Mouse (Mus musculus) embryonic facial prominence, embryonic 10.5 days (tissue): ENCODE data around the gene Tspan12. TPM values are rescaled to one million over a fixed set of nuclear protein-coding genes. Genes with fewer than 3 reads are reported as not detected.
"Not testable (repeated sequence)": the region's sequence is repeated elsewhere in the genome, so short reads cannot be mapped to it uniquely, and the experiment has no call there.

Experiments
- DNase-seq: peaks from one replicate; pipeline ENCODE4 v3.0.0-alpha.2; 2017; ENCODE audit warnings: low spot score
- H3K27ac ChIP-seq: fragments of 300-500 bp; sonication (generic); replicated peaks from 2 replicates; pipeline ENCODE4 v1.5.1; 2016; ENCODE audit warnings: mild to moderate bottlenecking
- H3K27me3 ChIP-seq: fragments of 300-500 bp; sonication (generic); replicated peaks from 2 replicates; pipeline ENCODE4 v1.6.1; 2016; ENCODE audit warnings: low read depth, mild to moderate bottlenecking; ENCODE audit not compliant: poor library complexity, severe bottlenecking
- H3K36me3 ChIP-seq: fragments of 300-500 bp; sonication (generic); replicated peaks from 2 replicates; pipeline ENCODE4 v1.6.1; 2016; ENCODE audit warnings: mild to moderate bottlenecking, moderate library complexity
- H3K4me1 ChIP-seq: fragments of 300-500 bp; sonication (generic); 2 replicates; pipeline ENCODE4 v1.6.1; 2016
- H3K4me3 ChIP-seq: fragments of 300-500 bp; sonication (generic); 2 replicates; pipeline ENCODE4 v1.5.1; 2016; ENCODE audit warnings: mild to moderate bottlenecking, moderate library complexity
- H3K9me3 ChIP-seq: fragments of 300-500 bp; sonication (generic); 2 replicates; pipeline ENCODE4 v1.6.1; 2016; ENCODE audit warnings: mild to moderate bottlenecking
- WGBS: fragments of 180-500 bp; shearing (Covaris S2); methylation state at CpG from one replicate; pipeline ENCODE4 v1.1.7; 2016; 5-methylcytosine and 5-hydroxymethylcytosine counted together
- polyA plus RNA-seq: library from polyadenylated mRNA; unstranded; fragments of >200 nt; fragmentation: Nextera tagmentation; extraction: Ambion mirVana; gene quantifications from 2 replicates; pipeline ENCODE4 v1.2.1, GENCODE M21; 2016

Gene Tspan12
- polyA plus RNA-seq = 63.8 and 64.9 TPM in 2 replicates

DNA sequence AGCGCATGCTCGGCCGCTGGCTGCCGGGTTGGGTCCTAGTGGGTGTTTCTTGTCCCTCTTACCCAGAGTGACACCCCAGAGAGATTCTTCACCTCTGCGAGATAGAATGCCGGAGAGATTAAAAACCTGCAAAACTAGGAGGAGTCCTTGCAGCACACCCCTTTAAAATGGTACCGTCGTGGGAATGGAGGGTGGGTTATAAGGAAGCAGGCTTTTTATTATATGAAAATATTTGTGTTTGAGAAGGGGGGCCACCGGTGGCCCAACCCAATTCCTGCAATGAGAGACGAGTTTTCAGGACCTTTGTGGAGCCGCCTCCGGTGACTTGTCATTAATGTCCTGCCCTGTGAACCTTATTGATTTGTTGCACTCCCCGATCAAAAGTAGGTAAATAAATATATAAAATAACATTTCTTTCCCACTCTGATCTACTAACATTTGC lies at the start of gene Tspan12:
Gene Tspan12 (minus strand): TSS at position 172 of the 442 bp plus-strand sequence.
- H3K9me3 ChIP-seq = no peaks in the 10 kb centered on the region
- 2% methylated on average over 13 of the region's 13 CpGs for WGBS
- peaks cover 27% of the 10 kb centered on the region for H3K4me1 ChIP-seq
- H3K27ac ChIP-seq = peak within 1 kb of the TSS; percentile 93
- H3K27me3 ChIP-seq = peaks cover 1% of the 10 kb centered on the region; the same call in 1 of the 2 replicates
- no peak for DNase-seq
- H3K4me3 ChIP-seq = peak within 1 kb of the TSS; percentile 76
- peaks cover 17% of the 10 kb centered on the region for H3K36me3 ChIP-seq

DNA sequence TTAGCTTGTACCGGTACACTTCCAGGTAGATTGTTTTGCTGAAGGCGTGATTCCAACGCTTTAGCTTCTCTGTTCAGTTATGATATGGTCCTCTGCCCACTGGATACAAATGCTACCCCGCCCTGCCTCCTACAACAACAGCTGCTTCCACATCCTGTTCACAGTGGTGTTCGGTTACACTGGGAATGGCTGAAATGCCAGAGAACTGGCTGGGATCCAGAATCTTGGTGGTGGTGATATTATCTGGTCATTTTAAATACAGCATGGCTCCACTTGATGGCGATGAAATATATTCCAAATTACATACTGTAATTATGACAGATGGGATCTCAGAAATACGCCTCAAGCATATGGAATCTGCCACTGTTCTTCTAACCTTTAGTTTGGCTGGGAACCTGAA lies 42.1 kb upstream of the Tspan12 start:
- Histone ChIP-seq H3K27ac (no peak overlapping the region), H3K9me3 (no peaks in the 10 kb centered on the region), H3K4me1 (peaks cover 7% of the 10 kb centered on the region), H3K4me3 (no peak overlapping the region), H3K36me3 (no peaks in the 10 kb centered on the region), H3K27me3 (no peaks in the 10 kb centered on the region)
- DNase-seq = peak; percentile 35
- WGBS = 70% methylated on average over 7 of the region's 7 CpGs

GRCm38 (mm10) chr6:21889101-21889500 lies 36.8 kb upstream of the Tspan12 start:
- H3K4me3 ChIP-seq = no peak overlapping the region
- DNase-seq = no peak
- no peaks in the 10 kb centered on the region for H3K27me3 ChIP-seq
- H3K36me3 ChIP-seq = no peaks in the 10 kb centered on the region
- no peak overlapping the region for H3K27ac ChIP-seq
- WGBS = 76% methylated on average over 2 of the region's 2 CpGs
- no peaks in the 10 kb centered on the region for H3K9me3 ChIP-seq
- peaks cover 2% of the 10 kb centered on the region; the same call in 1 of the 2 replicates for H3K4me1 ChIP-seq

DNA sequence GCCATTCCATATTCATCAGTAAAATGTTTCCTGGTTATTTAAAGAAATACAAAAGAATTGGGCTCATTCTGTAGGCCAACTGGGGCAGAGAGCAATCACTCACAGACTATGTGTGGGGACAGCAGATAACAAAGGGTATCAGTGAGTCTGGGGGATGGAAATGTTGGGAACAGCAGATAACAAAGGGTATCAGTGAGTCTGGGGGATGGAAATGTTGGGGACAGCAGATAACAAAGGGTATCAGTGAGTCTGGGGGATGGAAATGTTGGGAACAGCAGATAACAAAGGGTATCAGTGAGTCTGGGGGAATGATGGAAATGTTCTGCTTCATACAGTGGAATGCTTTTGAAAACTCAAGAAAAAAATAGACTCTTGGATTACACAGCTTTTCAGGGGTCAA lies 35.7 kb upstream of the Tspan12 start:
- not testable (repeated sequence) for H3K36me3 ChIP-seq, H3K27ac ChIP-seq, H3K4me1 ChIP-seq, H3K4me3 ChIP-seq, H3K9me3 ChIP-seq, H3K27me3 ChIP-seq, DNase-seq

GRCm38 (mm10) chr6:21879496-21879895 lies 27.2 kb upstream of the Tspan12 start:
- H3K4me3 ChIP-seq = no peak overlapping the region
- H3K9me3 ChIP-seq = no peaks in the 10 kb centered on the region
- H3K36me3 ChIP-seq = no peaks in the 10 kb centered on the region
- 81% methylated on average over 6 of the region's 6 CpGs for WGBS
- no peak overlapping the region for H3K27ac ChIP-seq
- H3K27me3 ChIP-seq = no peaks in the 10 kb centered on the region
- DNase-seq = no peak
- H3K4me1 ChIP-seq = no peaks in the 10 kb centered on the region

DNA sequence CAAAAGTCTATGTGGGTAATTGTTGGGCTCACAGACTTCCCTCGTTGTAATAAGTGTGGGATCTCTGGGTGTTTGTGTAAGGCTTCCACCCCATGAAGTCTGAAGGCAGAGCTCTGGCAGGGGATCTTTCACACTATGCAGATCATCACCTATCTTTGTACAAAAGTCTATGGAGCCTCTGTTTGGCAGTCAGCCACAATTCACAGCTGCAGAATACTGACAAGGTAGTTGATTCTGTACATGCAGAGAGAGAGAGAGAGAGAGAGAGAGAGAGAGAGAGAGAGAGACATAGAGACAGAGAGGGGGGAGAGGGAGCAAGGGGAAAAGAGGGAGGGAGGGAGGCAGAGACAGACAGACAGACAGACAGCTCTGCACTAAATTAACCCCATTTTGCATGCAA lies 15.0 kb upstream of the Tspan12 start:
- Histone ChIP-seq H3K4me3 (no peak overlapping the region), H3K27me3 (no peaks in the 10 kb centered on the region), H3K27ac (no peak overlapping the region), H3K36me3 (no peaks in the 10 kb centered on the region), H3K4me1 (peaks cover 10% of the 10 kb centered on the region; the same call in 1 of the 2 replicates), H3K9me3 (no peaks in the 10 kb centered on the region)
- DNase-seq = no peak
- WGBS = 64% methylated on average over 1 of the region's 1 CpGs

DNA sequence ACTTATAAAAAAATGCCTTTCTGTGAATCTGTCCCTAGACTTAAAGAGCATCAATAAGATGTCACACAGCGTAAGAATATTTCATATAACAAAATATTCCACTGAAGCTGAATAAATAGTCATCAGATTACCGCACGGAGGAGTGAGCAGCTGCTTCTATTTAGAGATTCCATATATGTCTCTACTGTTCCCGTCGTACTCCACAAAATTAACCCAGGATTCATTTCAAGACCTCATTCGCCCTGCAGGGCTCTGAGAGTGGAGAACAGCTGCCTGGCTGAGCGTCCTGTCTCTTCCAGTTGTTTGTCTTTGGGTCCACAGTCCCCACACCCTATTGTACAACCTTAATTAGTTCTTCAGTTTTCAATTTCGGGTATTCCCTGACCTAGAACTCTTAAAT lies 11.9 kb upstream of the Tspan12 start:
- Histone ChIP-seq H3K4me3 (no peak overlapping the region), H3K9me3 (no peaks in the 10 kb centered on the region), H3K27ac (no peak overlapping the region), H3K4me1 (peaks cover 10% of the 10 kb centered on the region; the same call in 1 of the 2 replicates), H3K27me3 (peaks cover 9% of the 10 kb centered on the region; the same call in 1 of the 2 replicates), H3K36me3 (no peaks in the 10 kb centered on the region)
- DNase-seq = no peak
- 41% methylated on average over 8 of the region's 8 CpGs for WGBS

DNA sequence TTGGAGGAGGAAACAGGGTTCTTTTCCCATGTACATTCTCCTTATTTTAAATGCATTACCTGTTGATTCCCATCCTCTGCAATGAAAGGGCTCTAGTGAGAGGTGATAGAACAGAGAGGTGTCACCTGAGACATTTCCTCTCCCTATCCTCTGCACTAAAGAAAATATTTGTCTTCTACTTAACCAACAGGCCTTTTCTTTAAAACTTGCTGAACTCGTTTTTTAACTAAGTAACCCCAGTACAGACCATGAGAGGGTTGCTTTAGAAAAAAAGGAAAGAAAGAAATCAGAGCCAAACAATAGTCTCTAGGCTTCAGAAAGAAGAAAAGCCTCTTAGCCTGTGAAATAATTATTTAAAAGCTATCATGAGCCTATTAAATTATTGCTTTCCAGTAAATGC lies 11.2 kb upstream of the Tspan12 start:
- Histone ChIP-seq H3K36me3 (no peaks in the 10 kb centered on the region), H3K4me1 (peaks cover 11% of the 10 kb centered on the region; the same call in 1 of the 2 replicates), H3K9me3 (no peaks in the 10 kb centered on the region), H3K4me3 (no peak overlapping the region), H3K27me3 (peaks cover 14% of the 10 kb centered on the region; the same call in 1 of the 2 replicates), H3K27ac (no peak overlapping the region)
- no peak for DNase-seq
- 13% methylated on average over 1 of the region's 1 CpGs for WGBS

DNA sequence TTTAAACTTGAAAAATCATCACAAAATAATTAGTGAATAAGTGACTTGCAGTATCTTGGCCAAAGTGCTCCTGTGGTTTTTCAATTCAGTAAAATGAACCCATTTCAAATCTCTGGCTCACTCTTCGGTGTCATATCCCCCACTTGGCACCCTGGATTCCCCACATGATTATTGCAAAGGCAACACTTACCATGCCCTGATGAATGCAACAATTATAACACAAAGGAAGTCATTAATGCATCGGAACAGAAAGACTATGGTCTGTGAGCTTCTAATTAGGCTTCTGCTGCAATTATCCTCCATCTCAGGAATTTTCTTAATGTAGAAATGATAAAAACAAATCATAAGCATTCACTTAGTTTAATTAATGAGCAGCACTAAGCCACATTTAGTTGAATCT lies 9.0 kb upstream of the Tspan12 start:
- no peak overlapping the region for H3K27ac ChIP-seq

DNA sequence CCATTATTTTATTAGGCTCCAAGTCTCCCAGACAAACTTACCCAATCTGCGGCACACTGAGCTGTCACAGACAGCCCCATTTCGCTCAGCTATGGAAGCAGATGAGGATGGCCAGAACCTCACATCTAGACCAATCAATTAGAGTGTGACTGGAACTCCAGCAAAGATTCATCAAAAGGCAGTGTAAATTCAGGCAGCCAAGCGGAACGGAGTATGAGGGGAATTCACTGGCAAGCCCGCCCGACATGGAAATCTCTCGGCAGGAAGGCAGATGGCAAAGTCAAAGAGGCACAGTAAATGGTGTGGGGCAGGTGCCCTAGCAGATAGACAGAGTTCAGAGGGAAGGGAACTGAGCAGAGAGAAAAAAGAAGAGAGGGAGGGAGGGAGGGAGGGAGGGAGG lies 5.5 kb upstream of the Tspan12 start:
- Histone ChIP-seq H3K4me1 (peaks cover 28% of the 10 kb centered on the region), H3K27me3 (peaks cover 23% of the 10 kb centered on the region), H3K36me3 (no peaks in the 10 kb centered on the region), H3K9me3 (no peaks in the 10 kb centered on the region), H3K27ac (no peak overlapping the region), H3K4me3 (no peak overlapping the region)
- 27% methylated on average over 7 of the region's 7 CpGs for WGBS
- peak; percentile 22 for DNase-seq

More for the DNA sequence above, 9.0 kb upstream of the Tspan12 start:
- 81% methylated on average over 2 of the region's 2 CpGs for WGBS
- no peak for DNase-seq
- H3K4me1 ChIP-seq = peaks cover 23% of the 10 kb centered on the region
- no peak overlapping the region for H3K4me3 ChIP-seq
- H3K27me3 ChIP-seq = peaks cover 23% of the 10 kb centered on the region
- no peaks in the 10 kb centered on the region for H3K9me3 ChIP-seq
- H3K36me3 ChIP-seq = no peaks in the 10 kb centered on the region

DNA sequence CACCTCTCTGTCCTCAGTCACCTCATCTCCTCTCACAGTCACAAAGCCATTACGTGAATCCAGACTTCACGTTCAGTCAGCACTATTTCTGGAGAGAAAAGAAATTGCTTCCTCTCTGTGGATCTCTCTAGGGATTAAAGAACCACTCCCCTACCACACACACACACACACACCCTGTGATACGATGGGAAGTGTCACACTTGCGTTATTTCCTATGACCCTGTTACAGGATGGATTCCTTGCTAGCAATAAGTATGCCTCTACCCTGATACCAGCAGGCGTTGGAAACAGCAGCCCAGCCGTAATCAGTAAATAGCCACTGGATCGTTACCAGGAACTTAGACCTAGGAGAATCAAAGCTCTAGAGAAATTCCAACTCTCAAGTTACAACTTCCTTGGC lies 3.6 kb upstream of the Tspan12 start:
- Histone ChIP-seq H3K27me3 (peaks cover 23% of the 10 kb centered on the region), H3K9me3 (no peaks in the 10 kb centered on the region), H3K4me3 (no peak overlapping the region), H3K4me1 (peaks cover 33% of the 10 kb centered on the region), H3K36me3 (no peaks in the 10 kb centered on the region), H3K27ac (no peak overlapping the region)
- 42% methylated on average over 7 of the region's 7 CpGs for WGBS
- no peak for DNase-seq

- Histone ChIP-seq H3K4me1 (peaks cover 35% of the 10 kb centered on the region), H3K9me3 (no peaks in the 10 kb centered on the region), H3K27ac (no peak overlapping the region), H3K4me3 (no peak overlapping the region), H3K27me3 (peaks cover 8% of the 10 kb centered on the region; the same call in 1 of the 2 replicates), H3K36me3 (peaks cover 8% of the 10 kb centered on the region; the same call in 1 of the 2 replicates)
- WGBS = 53% methylated on average over 6 of the region's 6 CpGs
- DNase-seq = peak; percentile 24
Measured at GRCm38 (mm10) chr6:21853342-21853741, 1.0 kb upstream of the Tspan12 start.

DNA sequence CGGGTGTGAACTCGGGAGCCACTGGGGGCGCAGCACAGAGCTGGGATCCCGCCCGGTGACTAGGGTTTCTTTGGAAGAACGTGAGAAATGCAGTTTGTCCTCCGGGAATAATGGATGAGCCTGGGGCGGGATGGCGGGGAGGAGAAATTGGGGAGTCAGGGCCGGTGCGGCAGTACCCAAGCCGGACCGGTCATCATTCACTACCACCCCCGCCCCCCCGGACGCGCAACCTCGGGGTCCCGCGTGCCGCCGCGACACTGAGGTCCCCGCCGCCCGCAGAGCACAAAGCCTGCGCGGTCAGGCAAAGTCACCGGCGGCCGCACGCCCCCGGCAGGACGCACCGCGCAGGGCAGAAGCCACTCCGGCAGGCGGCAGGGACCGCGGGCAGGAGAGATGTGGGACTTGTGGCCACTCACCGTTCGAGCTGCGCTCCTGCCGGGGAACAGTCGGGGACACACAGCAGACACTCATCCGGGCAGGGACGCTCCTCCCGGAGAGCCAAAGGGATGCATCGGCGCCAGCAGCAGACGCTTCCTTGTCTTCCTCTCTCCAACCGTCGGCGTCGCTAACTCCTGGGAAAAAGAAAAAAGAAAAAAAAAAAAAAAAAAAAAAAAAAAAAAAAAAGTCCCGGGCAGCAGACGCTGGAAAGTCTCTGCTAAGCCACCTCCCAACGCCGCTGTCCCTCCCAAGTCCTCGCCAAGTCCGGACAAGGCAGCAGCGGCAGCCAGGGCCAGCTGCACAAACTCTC lies 545 bp downstream of the Tspan12 start:
- DNase-seq = peak; percentile 87
- under 1% methylated on average over 62 of the region's 62 CpGs for WGBS
- no peaks in the 10 kb centered on the region for H3K27me3 ChIP-seq

More for the DNA sequence above, 545 bp downstream of the Tspan12 start:
- Histone ChIP-seq H3K4me1 (peaks cover 25% of the 10 kb centered on the region), H3K4me3 (peak overlapping the region; percentile 76), H3K36me3 (peaks cover 23% of the 10 kb centered on the region), H3K9me3 (no peaks in the 10 kb centered on the region), H3K27ac (peak overlapping the region; percentile 93)
